In the genomic region with DNA sequence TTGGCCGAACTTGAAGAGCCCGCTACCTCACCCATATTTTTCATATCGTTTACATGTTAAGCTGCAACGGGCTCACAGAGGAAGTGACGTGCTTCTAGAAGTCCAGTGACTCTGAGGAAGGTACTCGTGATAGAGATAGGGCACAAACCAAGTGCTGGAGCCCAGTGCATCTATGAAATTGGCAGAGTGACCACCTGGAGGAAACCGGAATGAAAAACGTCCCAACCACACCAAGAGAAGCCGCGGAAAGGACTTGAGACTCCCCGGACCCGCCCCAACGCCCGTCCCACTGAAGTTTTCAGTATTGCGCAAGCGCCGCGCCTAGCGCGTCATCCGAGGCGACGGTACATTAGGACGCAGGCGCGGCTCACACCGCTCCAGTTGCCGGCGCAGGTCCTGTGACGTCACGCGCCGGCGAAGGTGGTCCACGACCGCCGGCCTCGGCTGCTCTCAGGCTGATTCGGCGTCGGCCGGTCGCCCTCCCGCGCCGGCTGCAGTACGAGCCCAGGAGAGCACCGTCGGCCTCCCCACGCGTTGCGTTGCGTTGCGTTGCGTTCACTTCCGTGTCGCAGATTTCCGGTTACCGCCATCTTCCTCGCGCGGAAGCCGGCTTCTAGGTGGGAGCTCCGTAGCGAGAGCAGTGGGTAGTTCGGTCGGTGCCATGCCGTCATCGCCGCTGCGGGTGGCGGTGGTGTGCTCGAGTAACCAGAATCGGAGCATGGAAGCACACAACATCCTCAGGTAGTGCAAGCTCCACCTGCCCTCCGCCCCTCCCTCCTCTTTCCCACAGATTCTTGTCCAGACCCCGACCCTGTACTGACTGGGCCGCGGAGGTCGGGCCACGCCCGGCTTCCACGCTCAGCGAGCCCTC, we compare ENCODE assay signal across 8 mouse cellular contexts. TPM values are rescaled to one million over a fixed set of nuclear protein-coding genes. Genes with fewer than 3 reads are reported as not detected.
A peak's percentile ranks its signal among the peaks of the same experiment; 100 is the strongest.
DNase-seq lines count a peak whose midpoint lies in the region; ATAC-seq and TF ChIP-seq lines count a peak whose summit lies in the region.

A gene (plus strand): TSS at position 80 of the 871 bp plus-strand sequence.

- ATAC-seq in forebrain, embryonic 16.5 days: peak; percentile 96
- ATAC-seq in lung, embryonic 14.5 days (ENCODE audit: insufficient read depth): peak; percentile 95

- intact Hi-C loops in heart, postnatal 36 days (cut with DNase I): loop anchor here (2.0 kb wide), 1 partner anchor 80 kb away; a partner anchor contains a TSS

- peaks cover 8 to 9% of the 10 kb centered on the region in 2 experiments; a peak in 3 of 4 replicates for H3K4me1 ChIP-seq in ES-E14 (ENCODE audit: control insufficient read depth in 2 of 2, insufficient read depth in 2 of 2, low read length in 2 of 2, poor library complexity in 1 of 2)
- H3K4me1 ChIP-seq in forebrain, embryonic 16.5 days (replicated peaks; ENCODE audit: control insufficient read depth, insufficient read depth, low read length): peaks cover 10% of the 10 kb centered on the region
- H3K4me1 ChIP-seq in lung, embryonic 14.5 days (ENCODE audit: insufficient read depth): peaks cover 5% of the 10 kb centered on the region; the same call in 1 of the 2 replicates
- H3K4me1 ChIP-seq in olfactory bulb, adult 2 months (ENCODE audit: control insufficient read depth, insufficient read depth, low read length): peaks cover 2% of the 10 kb centered on the region; the same call in 1 of the 2 replicates
- H3K4me1 ChIP-seq in thymus, adult 2 months (replicated peaks; ENCODE audit: control insufficient read depth, insufficient read depth, low read length): peaks cover 11% of the 10 kb centered on the region

- no peaks in the 10 kb centered on the region for H3K27me3 ChIP-seq in forebrain, embryonic 16.5 days (replicated peaks; ENCODE audit: control insufficient read depth, insufficient read depth, low read length)
- H3K27me3 ChIP-seq in lung, embryonic 14.5 days (ENCODE audit: insufficient read depth, low read length): no peaks in the 10 kb centered on the region
- H3K27me3 ChIP-seq in thymus, adult 2 months (ENCODE audit: control insufficient read depth, insufficient read depth, low read length): no peaks in the 10 kb centered on the region

- no peaks in the 10 kb centered on the region for H3K36me3 ChIP-seq in ES-E14 (ENCODE audit: control insufficient read depth, insufficient read depth, low read length, poor library complexity, severe bottlenecking)
- no peaks in the 10 kb centered on the region for H3K36me3 ChIP-seq in forebrain, embryonic 16.5 days (ENCODE audit: control insufficient read depth, insufficient read depth)
- H3K36me3 ChIP-seq in lung, embryonic 14.5 days (ENCODE audit: insufficient read depth): no peaks in the 10 kb centered on the region
- no peaks in the 10 kb centered on the region for H3K36me3 ChIP-seq in thymus, adult 2 months (ENCODE audit: control insufficient read depth, insufficient read depth, low read length)

- DNase-seq in ES-E14 (ENCODE audit: low read depth, low spot score): peak; percentile 96
- peak; percentile 93 for DNase-seq in cerebellum, adult 11-12 months
- DNase-seq in heart, postnatal 36 days: peak; percentile 94 to 99
- DNase-seq in layer of hippocampus, adult 2 months (ENCODE audit: low spot score in 2 of 2): peak; percentile 93 to 96
- peak; percentile 99 for DNase-seq in lung, embryonic 14.5 days
- DNase-seq in thymus, adult 2 months: peak; percentile 91

- WGBS in forebrain, embryonic 16.5 days: under 1% methylated on average over 83 of the region's 83 CpGs
- WGBS in lung, embryonic 14.5 days: under 1% methylated on average over 83 of the region's 83 CpGs
- under 1% methylated on average over 83 of the region's 83 CpGs for WGBS in olfactory bulb, adult 2 months
- WGBS in thymus, adult 2 months: under 1% methylated on average over 83 of the region's 83 CpGs

- no peaks in the 10 kb centered on the region for H3K9me3 ChIP-seq in ES-E14 (ENCODE audit: control insufficient read depth, insufficient read depth, low read depth, low read length)
- H3K9me3 ChIP-seq in forebrain, embryonic 16.5 days (ENCODE audit: control insufficient read depth, low read length): no peaks in the 10 kb centered on the region
- no peaks in the 10 kb centered on the region for H3K9me3 ChIP-seq in lung, embryonic 14.5 days (ENCODE audit: low read depth, low read length)

- H3K9ac ChIP-seq in ES-E14 (ENCODE audit: insufficient read depth, low read depth, low read length, poor library complexity, severe bottlenecking): peak within 1 kb of the TSS; percentile 97
- peak within 1 kb of the TSS; percentile 90 for H3K9ac ChIP-seq in forebrain, embryonic 16.5 days (replicated peaks; ENCODE audit: low read depth, low read length)
- H3K9ac ChIP-seq in lung, embryonic 14.5 days: peak within 1 kb of the TSS; percentile 87

- TF ChIP-seq CTCF in layer of hippocampus, adult 2 months (conservative IDR thresholded peaks at IDR 0.05): no peak
- no peak for TF ChIP-seq CTCF in lung, embryonic 14.5 days (IDR thresholded peaks at IDR 0.05; ENCODE audit: low read depth)
- no peak for TF ChIP-seq CTCF in olfactory bulb, adult 2 months (IDR thresholded peaks at IDR 0.05; ENCODE audit: insufficient read depth, low read depth, low read length)
- TF ChIP-seq CTCF in thymus, adult 2 months (IDR thresholded peaks at IDR 0.05; ENCODE audit: borderline replicate concordance, control insufficient read depth, extremely low read depth, insufficient read depth, low read length, poor library complexity): 0 out of 2 replicates have a peak, but pooled peaks have one; percentile 14

- peak; percentile 82 for TF ChIP-seq POLR2A in olfactory bulb, adult 2 months (IDR thresholded peaks at IDR 0.05; ENCODE audit: insufficient read depth, low read depth, low read length)
- peak; percentile 74 for TF ChIP-seq POLR2A in thymus, adult 2 months (IDR thresholded peaks at IDR 0.05; ENCODE audit: control insufficient read depth, extremely low read depth, insufficient read depth, low read length, poor library complexity)

- H3K4me2 ChIP-seq in forebrain, embryonic 16.5 days (ENCODE audit: low read length): peak within 1 kb of the TSS; percentile 94
- peak within 1 kb of the TSS; percentile 89 for H3K4me2 ChIP-seq in lung, embryonic 14.5 days

- H3K27ac ChIP-seq in ES-E14 (ENCODE audit: insufficient read depth, low read depth, low read length, poor library complexity, severe bottlenecking): peak within 1 kb of the TSS; percentile 97
- H3K27ac ChIP-seq in forebrain, embryonic 16.5 days (ENCODE audit: low read length): peak within 1 kb of the TSS; percentile 97
- H3K27ac ChIP-seq in layer of hippocampus, adult 2 months: peak within 1 kb of the TSS; percentile 97
- peak within 1 kb of the TSS; percentile 97 for H3K27ac ChIP-seq in lung, embryonic 14.5 days (ENCODE audit: low read depth)
- H3K27ac ChIP-seq in olfactory bulb, adult 2 months (ENCODE audit: insufficient read depth, low read depth, low read length): peak within 1 kb of the TSS; percentile 91
- H3K27ac ChIP-seq in thymus, adult 2 months (ENCODE audit: control insufficient read depth, insufficient read depth, low read length): peak within 1 kb of the TSS; percentile 75

- in situ Hi-C loops in ES-E14 (cut with MboI; ENCODE audit: low sequenced_read_pairs in 2 of 2, unreplicated experiment in 2 of 2): no loop called here

- peak within 1 kb of the TSS; percentile 89 to 99 for H3K4me3 ChIP-seq in ES-E14 (ENCODE audit: insufficient read depth in 1 of 2, low read depth in 1 of 2, low read length in 2 of 2, poor library complexity in 1 of 2, severe bottlenecking in 1 of 2)
- peak within 1 kb of the TSS; percentile 93 for H3K4me3 ChIP-seq in forebrain, embryonic 16.5 days (replicated peaks; ENCODE audit: low read length)
- H3K4me3 ChIP-seq in layer of hippocampus, adult 2 months: peak within 1 kb of the TSS; percentile 98
- peak within 1 kb of the TSS; percentile 95 for H3K4me3 ChIP-seq in lung, embryonic 14.5 days (ENCODE audit: low read depth, low read length)
- H3K4me3 ChIP-seq in olfactory bulb, adult 2 months (ENCODE audit: insufficient read depth, low read depth, low read length): peak within 1 kb of the TSS; percentile 89
- H3K4me3 ChIP-seq in thymus, adult 2 months (ENCODE audit: control insufficient read depth, insufficient read depth, low read length): peak within 1 kb of the TSS; percentile 67

TF ChIP-seq in ES-E14, 5 proteins besides CTCF, POLR2A, EP300 and RAD21:
- TF ChIP-seq ZC3H11A (IDR thresholded peaks at IDR 0.05; ENCODE audit: borderline replicate concordance, low read depth, low read length) (peak; percentile 44; the same call in 1 of the 2 replicates), HCFC1 (IDR thresholded peaks at IDR 0.05; ENCODE audit: borderline replicate concordance, insufficient read depth, low read length) (peak; percentile 85), CHD2 (IDR thresholded peaks at IDR 0.05; ENCODE audit: low read depth, low read length) (no peak)

RNA-seq across cellular contexts. Expression of the gene that starts here (rescaled TPM):
- 125 and 129 TPM in 2 replicates for total RNA-seq in ES-E14 (2012; rRNA removed)
- 134 and 150 TPM in 2 replicates for polyA plus RNA-seq in forebrain, embryonic 16.5 days (2015; fragmentation: Nextera tagmentation; extraction: Ambion mirVana)
- 10 to 100 TPM; 43.5 to 45.6 TPM for total RNA-seq in heart, postnatal 36 days (2021)
- 10 to 100 TPM; 90.9 to 92.8 TPM for total RNA-seq in layer of hippocampus, adult 2 months (2021)
- polyA plus RNA-seq in lung, embryonic 14.5 days (2014; fragmentation: Nextera tagmentation; extraction: Ambion mirVana): 153 and 156 TPM in 2 replicates
- polyA plus RNA-seq in olfactory bulb, adult 2 months (2012; ENCODE audit: insufficient read depth, insufficient read length, low replicate concordance, missing spikeins): not detected in 2 replicates
- polyA plus RNA-seq in thymus, adult 2 months (2012; rRNA removed): 184 and 186 TPM in 2 replicates

Comparison
In these comparisons a context has a peak if more than half of its experiments do, and no peak if none do; other contexts are left out.
1. Peak in every context shown above with its lines: DNase-seq, ATAC-seq, H3K4me3 ChIP-seq and H3K27ac ChIP-seq.